Mouse (Mus musculus): ENCODE measurements around the gene Vmn1r49.
"Not testable (repeated sequence)": the region's sequence is repeated elsewhere in the genome, so short reads cannot be mapped to it uniquely, and the experiment has no call there.

Gene Vmn1r49

GRCm38 (mm10) chr6:90078406-90078805 is at the start of gene Vmn1r49:
Gene Vmn1r49 (minus strand): TSS chr6:90078506.
- DNase-seq (ENCODE audit: low read depth, low spot score) = no peak

- DNase-seq (ENCODE audit: low read depth, low spot score) = not testable (repeated sequence)
These were observed 44.0 kb upstream of the Vmn1r49 start, which contains the start of gene Vmn1r51 for GRCm38 (mm10) chr6:90122296-90122695. Gene Vmn1r51 (plus strand): TSS chr6:90122596.

GRCm38 (mm10) chr6:90101130-90101529 is 22.8 kb upstream of the Vmn1r49 start, which contains the start of gene Vmn1r50:
Gene Vmn1r50 (plus strand): TSS chr6:90101430.
- no peak for DNase-seq (ENCODE audit: low read depth, low spot score)

GRCm38 (mm10) chr6:90100566-90100965 is 22.3 kb upstream of the Vmn1r49 start:
- DNase-seq (ENCODE audit: low read depth, low spot score) = no peak

- not testable (repeated sequence) for DNase-seq (ENCODE audit: low read depth, low spot score)
These were observed 41.6 kb downstream of the Vmn1r49 start, which contains the start of gene Vmn1r48 for GRCm38 (mm10) chr6:90036741-90037140. Gene Vmn1r48 (minus strand): TSS chr6:90036841.
